Mouse (Mus musculus): ENCODE results near the gene Sncb. TPM values are rescaled to one million over a fixed set of nuclear protein-coding genes. Genes with fewer than 3 reads are reported as not detected.

Sncb gene
- polyA plus RNA-seq, 1 experiment from 2014 or later = 0.13 TPM

- Histone ChIP-seq H3K4me1 (no peaks in the 10 kb centered on the region), H3K27me3 (ENCODE audit: insufficient read depth, poor library complexity, severe bottlenecking) (peaks cover 30% of the 10 kb centered on the region), H3K9me3 (no peaks in the 10 kb centered on the region), H3K36me3 (no peaks in the 10 kb centered on the region), H3K4me3 (no peak overlapping the region), H3K27ac (no peak overlapping the region)
- 73% methylated on average over 10 of the region's 10 CpGs for WGBS
- DNase-seq (ENCODE audit: low spot score) = no peak
Observed at GRCm38 (mm10) chr13:54714996-54715395, 51.4 kb downstream of the Sncb start.

- no peak for DNase-seq (ENCODE audit: low spot score)
- no peaks in the 10 kb centered on the region for H3K4me1 ChIP-seq
- H3K4me3 ChIP-seq = no peak overlapping the region
- H3K9me3 ChIP-seq = no peaks in the 10 kb centered on the region
- H3K27me3 ChIP-seq (ENCODE audit: insufficient read depth, poor library complexity, severe bottlenecking) = peaks cover 30% of the 10 kb centered on the region
- H3K27ac ChIP-seq = no peak overlapping the region
- WGBS = 43% methylated on average over 4 of the region's 4 CpGs
- H3K36me3 ChIP-seq = no peaks in the 10 kb centered on the region
Observed at GRCm38 (mm10) chr13:54714393-54714792, 52.0 kb downstream of the Sncb start.

GRCm38 (mm10) chr13:54710866-54711265 is 55.5 kb downstream of the Sncb start:
- peaks cover 11% of the 10 kb centered on the region for H3K27me3 ChIP-seq (ENCODE audit: insufficient read depth, poor library complexity, severe bottlenecking)
- no peaks in the 10 kb centered on the region for H3K4me1 ChIP-seq
- no peaks in the 10 kb centered on the region for H3K9me3 ChIP-seq
- H3K27ac ChIP-seq = no peak overlapping the region
- 75% methylated on average over 3 of the region's 3 CpGs for WGBS
- no peak overlapping the region for H3K4me3 ChIP-seq
- DNase-seq (ENCODE audit: low spot score) = no peak
- H3K36me3 ChIP-seq = no peaks in the 10 kb centered on the region

Other genes with a start within 250 kb of the Sncb start
- 146 and 148 TPM in 2 replicates for gene 4833439L19Rik, start 201.2 kb downstream of the Sncb start, polyA plus RNA-seq (2016; fragmentation: Nextera tagmentation; extraction: Ambion mirVana)
- gene Arl10, start 191.6 kb downstream of the Sncb start, polyA plus RNA-seq (2016; fragmentation: Nextera tagmentation; extraction: Ambion mirVana) = 22.8 and 30.1 TPM in 2 replicates
- gene Nop16, start 176.5 kb downstream of the Sncb start, polyA plus RNA-seq (2016; fragmentation: Nextera tagmentation; extraction: Ambion mirVana) = 79.6 and 112 TPM in 2 replicates
- 179 and 208 TPM in 2 replicates for gene Higd2a, start 176.4 kb downstream of the Sncb start, polyA plus RNA-seq (2016; fragmentation: Nextera tagmentation; extraction: Ambion mirVana)
- 32.1 and 36.5 TPM in 2 replicates for gene Cltb, start 155.3 kb downstream of the Sncb start, polyA plus RNA-seq (2016; fragmentation: Nextera tagmentation; extraction: Ambion mirVana)
- 58.7 and 68.8 TPM in 2 replicates for gene Faf2, start 144.8 kb downstream of the Sncb start, polyA plus RNA-seq (2016; fragmentation: Nextera tagmentation; extraction: Ambion mirVana)
- gene Rnf44, start 72.7 kb downstream of the Sncb start, polyA plus RNA-seq (2016; fragmentation: Nextera tagmentation; extraction: Ambion mirVana) = 68.1 and 96.1 TPM in 2 replicates
- gene Cdhr2, start 65.1 kb downstream of the Sncb start, polyA plus RNA-seq (2016; fragmentation: Nextera tagmentation; extraction: Ambion mirVana) = 0.06 and 1.2 TPM in 2 replicates
- 0.03 and 0.06 TPM in 2 replicates for gene Gprin1, start 16.7 kb downstream of the Sncb start, polyA plus RNA-seq (2016; fragmentation: Nextera tagmentation; extraction: Ambion mirVana)
- not detected in 2 replicates for gene Eif4e1b, start 17.4 kb upstream of the Sncb start, polyA plus RNA-seq (2016; fragmentation: Nextera tagmentation; extraction: Ambion mirVana)
- 5.2 and 5.6 TPM in 2 replicates for gene Tspan17, start 22.8 kb upstream of the Sncb start, polyA plus RNA-seq (2016; fragmentation: Nextera tagmentation; extraction: Ambion mirVana)
- gene Unc5a, start 182.8 kb upstream of the Sncb start, polyA plus RNA-seq (2016; fragmentation: Nextera tagmentation; extraction: Ambion mirVana) = 1.8 and 2.1 TPM in 2 replicates